8 mouse cellular contexts compared by ENCODE assay signal in genomic region chr10:63337326-63337725, GRCm38 (mm10). TPM values are rescaled to one million over a fixed set of nuclear protein-coding genes. Genes with fewer than 3 reads are reported as not detected.
DNase-seq lines count a peak whose midpoint lies in the region; ATAC-seq and TF ChIP-seq lines count a peak whose summit lies in the region.

No protein-coding gene starts in this region.

- H3K9me3 ChIP-seq in heart, embryonic 13.5 days = no peaks in the 10 kb centered on the region
- no peaks in the 10 kb centered on the region for H3K9me3 ChIP-seq in G1E (replicated peaks)
- H3K9me3 ChIP-seq in hindbrain, embryonic 11.5 days (ENCODE audit: control insufficient read depth, low read length) = no peaks in the 10 kb centered on the region
- H3K9me3 ChIP-seq in midbrain, embryonic 10.5 days (replicated peaks) = no peaks in the 10 kb centered on the region; the same call in 1 of the 2 replicates

- DNase-seq in heart, postnatal 25 days (ENCODE audit: low spot score) = no peak
- DNase-seq in G1E (ENCODE audit: low spot score) = no peak
- no peak for DNase-seq in hindbrain, embryonic 11.5 days (ENCODE audit: low spot score)
- DNase-seq in midbrain, embryonic 10.5 days (ENCODE audit: low spot score) = no peak
- no peak for DNase-seq in right cerebral cortex, adult 18-20 months
- no peak for DNase-seq in left cerebral cortex, adult 8-10 months (ENCODE audit: low spot score in 2 of 2)

- TF ChIP-seq CTCF in G1E (IDR thresholded peaks at IDR 0.05; ENCODE audit: low read depth, low read length) = no peak

- no peak for ATAC-seq in heart, embryonic 13.5 days (ENCODE audit: extremely low read depth, insufficient number of reproducible peaks, low FRiP score, low TSS enrichment)
- ATAC-seq in G1E (ENCODE audit: extremely low read depth, insufficient number of reproducible peaks, low FRiP score, poor library complexity, severe bottlenecking) = no peak
- ATAC-seq in hindbrain, embryonic 11.5 days (ENCODE audit: low FRiP score) = no peak
- no peak for ATAC-seq in inflammation-experienced regulatory T-cells, adult 6 months

- H3K36me3 ChIP-seq in heart, embryonic 13.5 days = peaks cover 32% of the 10 kb centered on the region
- peaks cover 32% of the 10 kb centered on the region for H3K36me3 ChIP-seq in G1E (replicated peaks)
- no peaks in the 10 kb centered on the region; the same call in 1 of the 2 replicates for H3K36me3 ChIP-seq in hindbrain, embryonic 11.5 days (ENCODE audit: control insufficient read depth, insufficient read depth, low read length)
- peaks cover 36% of the 10 kb centered on the region for H3K36me3 ChIP-seq in midbrain, embryonic 10.5 days

- H3K4me1 ChIP-seq in heart, embryonic 13.5 days = peaks cover 23% of the 10 kb centered on the region
- H3K4me1 ChIP-seq in G1E (ENCODE audit: insufficient read depth, low read depth, low read length) = peaks cover 8% of the 10 kb centered on the region
- peaks cover 5% of the 10 kb centered on the region for H3K4me1 ChIP-seq in hindbrain, embryonic 11.5 days (replicated peaks; ENCODE audit: control insufficient read depth, insufficient read depth, low read length)
- H3K4me1 ChIP-seq in midbrain, embryonic 10.5 days = peaks cover 25% of the 10 kb centered on the region

- no peak overlapping the region for H3K27ac ChIP-seq in heart, embryonic 13.5 days (replicated peaks)
- no peak overlapping the region for H3K27ac ChIP-seq in hindbrain, embryonic 11.5 days (ENCODE audit: low read depth, low read length)
- H3K27ac ChIP-seq in midbrain, embryonic 10.5 days (replicated peaks) = no peak overlapping the region

- peak overlapping the region; percentile 89 for H3K4me3 ChIP-seq in heart, embryonic 13.5 days
- H3K4me3 ChIP-seq in G1E (ENCODE audit: low read depth, low read length) = peak overlapping the region; percentile 75; the same call in 1 of the 2 replicates
- peak overlapping the region; percentile 68 for H3K4me3 ChIP-seq in hindbrain, embryonic 11.5 days (ENCODE audit: low read depth, low read length)
- peak overlapping the region; percentile 82 for H3K4me3 ChIP-seq in midbrain, embryonic 10.5 days

- H3K4me2 ChIP-seq in heart, embryonic 13.5 days = peak overlapping the region; percentile 90
- peak overlapping the region; percentile 88 for H3K4me2 ChIP-seq in hindbrain, embryonic 11.5 days (replicated peaks; ENCODE audit: low read depth, low read length)

- H3K9ac ChIP-seq in heart, embryonic 13.5 days = peak overlapping the region; percentile 99
- H3K9ac ChIP-seq in hindbrain, embryonic 11.5 days (ENCODE audit: low read depth, low read length) = peak overlapping the region; percentile 40; the same call in 1 of the 2 replicates

- 26% methylated on average over 5 of the region's 5 CpGs for WGBS in heart, embryonic 13.5 days
- WGBS in hindbrain, embryonic 11.5 days = 37% methylated on average over 5 of the region's 5 CpGs
- 45% methylated on average over 5 of the region's 5 CpGs for WGBS in midbrain, embryonic 10.5 days

- H3K27me3 ChIP-seq in heart, embryonic 13.5 days (replicated peaks) = no peaks in the 10 kb centered on the region
- H3K27me3 ChIP-seq in G1E (ENCODE audit: insufficient read depth, low read length) = no peaks in the 10 kb centered on the region
- no peaks in the 10 kb centered on the region for H3K27me3 ChIP-seq in hindbrain, embryonic 11.5 days (ENCODE audit: control insufficient read depth, insufficient read depth, low read length)
- H3K27me3 ChIP-seq in midbrain, embryonic 10.5 days (ENCODE audit: low read depth, poor library complexity, severe bottlenecking) = peaks cover 5% of the 10 kb centered on the region; the same call in 1 of the 2 replicates

- intact Hi-C loops in heart, postnatal 25 days (cut with DNase I) = no loop called here

RNA-seq across cellular contexts. Expression of gene Sirt1, which starts 44.2 kb away (rescaled TPM):
- 2.3 and 3.3 TPM in 2 replicates for polyA plus RNA-seq in heart, embryonic 13.5 days (2015; fragmentation: Nextera tagmentation; extraction: Ambion mirVana)
- total RNA-seq in heart, postnatal 25 days (2021) = 10 to 100 TPM in 1 of 2 experiments, 1 to 10 TPM in 1; 9.9 to 12.0 TPM
- total RNA-seq in G1E (2014; fragmentation: Nextera tagmentation) (27.5 and 36.9 TPM in 2 replicates), G1E (2017) (35.6 and 38.5 TPM in 2 replicates)
- 1.7 and 1.8 TPM in 2 replicates for polyA plus RNA-seq in G1E (2012)
- 8.4 and 11.2 TPM in 2 replicates for polyA plus RNA-seq in hindbrain, embryonic 11.5 days (2014; fragmentation: Nextera tagmentation; extraction: Ambion mirVana)
- polyA plus RNA-seq in midbrain, embryonic 10.5 days (2016; fragmentation: Nextera tagmentation; extraction: Ambion mirVana) = 4.9 and 6.2 TPM in 2 replicates
- 10 to 100 TPM in 1 of 3 experiments, 1 to 10 TPM in 2; 7.0 to 10.2 (median 7.8) TPM for polyA plus RNA-seq in inflammation-experienced regulatory T-cells, adult 6 months (2017; shearing (Covaris generic))
- total RNA-seq in left cerebral cortex, adult 8-10 months (2022) = 10 to 100 TPM; 14.2 to 16.5 (median 14.7) TPM

RNA-seq across cellular contexts. Expression of gene Dnajc12, which starts 44.9 kb away (rescaled TPM):
- polyA plus RNA-seq in heart, embryonic 13.5 days (2015; fragmentation: Nextera tagmentation; extraction: Ambion mirVana) = 8.5 and 10.1 TPM in 2 replicates
- 10 to 100 TPM in 1 of 2 experiments, 1 to 10 TPM in 1; 8.7 to 11.2 TPM for total RNA-seq in heart, postnatal 25 days (2021)
- total RNA-seq in G1E (2014; fragmentation: Nextera tagmentation) = 1.2 and 8.5 TPM in 2 replicates
- 1.7 and 1.9 TPM in 2 replicates for total RNA-seq in G1E (2017)
- polyA plus RNA-seq in G1E (2012) = 0.20 and 0.43 TPM in 2 replicates
- polyA plus RNA-seq in hindbrain, embryonic 11.5 days (2014; fragmentation: Nextera tagmentation; extraction: Ambion mirVana) = 12.5 and 19.6 TPM in 2 replicates
- polyA plus RNA-seq in midbrain, embryonic 10.5 days (2016; fragmentation: Nextera tagmentation; extraction: Ambion mirVana) = 11.9 and 15.2 TPM in 2 replicates
- 1 to 10 TPM; 4.2 to 8.0 (median 7.7) TPM for polyA plus RNA-seq in inflammation-experienced regulatory T-cells, adult 6 months (2017; shearing (Covaris generic))
- total RNA-seq in left cerebral cortex, adult 8-10 months (2022) = 10 to 100 TPM; 25.0 to 33.4 (median 27.9) TPM
